Mouse (Mus musculus) heart, adult 9 months (tissue): ENCODE data around the gene Adm.
"Not testable (repeated sequence)": the region's sequence is repeated elsewhere in the genome, so short reads cannot be mapped to it uniquely, and the experiment has no call there.

Experiments
- DNase-seq, 2 experiments: peaks; one replicate each; pipeline ENCODE4 v3.0.0; 2022; ENCODE audit warnings: low spot score in 2 of 2

The Adm gene

GRCm38 (mm10) chr7:110627486-110628272 lies at the start of gene Adm:
Gene Adm (plus strand): TSS chr7:110627661.
- peak; percentile 88 to 89 for DNase-seq

GRCm38 (mm10) chr7:110583705-110584104 lies 43.8 kb upstream of the Adm start:
- no peak for DNase-seq

- no peak for DNase-seq
Observed at GRCm38 (mm10) chr7:110584159-110584558, 43.3 kb upstream of the Adm start.

GRCm38 (mm10) chr7:110585250-110585649 lies 42.2 kb upstream of the Adm start:
- no peak for DNase-seq

- DNase-seq, result no peak
Observed at GRCm38 (mm10) chr7:110587721-110588120, 39.7 kb upstream of the Adm start.

- not testable (repeated sequence) for DNase-seq
Observed at GRCm38 (mm10) chr7:110593991-110594390, 33.5 kb upstream of the Adm start.

- DNase-seq, result no peak
Observed at GRCm38 (mm10) chr7:110597141-110597540, 30.3 kb upstream of the Adm start.

- no peak for DNase-seq
Observed at GRCm38 (mm10) chr7:110605476-110605875, 22.0 kb upstream of the Adm start.

- DNase-seq, result no peak
Observed at GRCm38 (mm10) chr7:110606906-110607305, 20.6 kb upstream of the Adm start.

- peak in 1 of 2 experiments; percentile 21 for DNase-seq
Observed at GRCm38 (mm10) chr7:110613381-110614132, 13.9 kb upstream of the Adm start.

GRCm38 (mm10) chr7:110614133-110615063 lies 13.1 kb upstream of the Adm start, which contains the start of gene Sbf2:
Gene Sbf2 (minus strand): TSS chr7:110614922.
- DNase-seq, result peak; percentile 90 to 91

GRCm38 (mm10) chr7:110615151-110615631 lies 12.3 kb upstream of the Adm start:
- peak; percentile 80 to 81 for DNase-seq

- DNase-seq, result peak in 1 of 2 experiments; percentile 25
Observed at GRCm38 (mm10) chr7:110615792-110616191, 11.7 kb upstream of the Adm start.

- peak in 1 of 2 experiments; percentile 65 for DNase-seq
Observed at GRCm38 (mm10) chr7:110619086-110619611, 8.3 kb upstream of the Adm start.

GRCm38 (mm10) chr7:110624067-110624466 lies 3.4 kb upstream of the Adm start:
- no peak for DNase-seq

- DNase-seq, result no peak
Observed at GRCm38 (mm10) chr7:110624961-110625360, 2.5 kb upstream of the Adm start.

GRCm38 (mm10) chr7:110625489-110625888 lies 2.0 kb upstream of the Adm start:
- no peak for DNase-seq

GRCm38 (mm10) chr7:110626186-110627098 lies 1.0 kb upstream of the Adm start:
- no peak for DNase-seq

GRCm38 (mm10) chr7:110627099-110627482 lies 370 bp upstream of the Adm start:
- no peak for DNase-seq

- no peak for DNase-seq
Observed at GRCm38 (mm10) chr7:110628273-110628600, 776 bp downstream of the Adm start.
